Mouse (Mus musculus): Measurements from ENCODE around the gene Rasa3. TPM values are rescaled to one million over a fixed set of nuclear protein-coding genes. Genes with fewer than 3 reads are reported as not detected.

Gene Rasa3
- total and polyA plus RNA-seq, 3 experiments: 22.4 to 28.0 TPM; not detected in 1

GRCm38 (mm10) chr8:13685674-13686314, 8.4 kb upstream of the Rasa3 start (continued):
- TF ChIP-seq MAFK (IDR thresholded peaks at IDR 0.05; ENCODE audit: borderline replicate concordance, low read depth, low read length) (no peak), ETS1 (IDR thresholded peaks at IDR 0.05; ENCODE audit: low read depth, low read length) (peak; percentile 77; the same call in 1 of the 2 replicates), ZC3H11A (IDR thresholded peaks at IDR 0.05; ENCODE audit: low read depth, low read length) (no peak), EP300 (IDR thresholded peaks at IDR 0.05; ENCODE audit: low read depth in 1 of 2, low read length in 2 of 2) (peak in 1 of 2 experiments; percentile 66; a peak in 2 of 4 replicates), MEF2A (IDR thresholded peaks at IDR 0.05; ENCODE audit: extremely low read depth, insufficient replicate concordance, low read depth, low read length, poor library complexity, severe bottlenecking) (no peak), CHD2 (IDR thresholded peaks at IDR 0.05; ENCODE audit: low read length) (no peak), USF2 (IDR thresholded peaks at IDR 0.05; ENCODE audit: borderline replicate concordance in 1 of 2, insufficient read depth in 1 of 2, low read depth in 1 of 2, low read length in 2 of 2) (no peak), NRF1 (IDR thresholded peaks at IDR 0.05; ENCODE audit: insufficient read depth, low read depth, low read length, poor library complexity, severe bottlenecking) (no peak), NELFE (IDR thresholded peaks at IDR 0.05; ENCODE audit: low read depth, low read length) (no peak), USF1 (IDR thresholded peaks at IDR 0.05; ENCODE audit: low read depth, low read length) (no peak), ELF1 (IDR thresholded peaks at IDR 0.05; ENCODE audit: low read depth, low read length) (no peak), MAX (IDR thresholded peaks at IDR 0.05; ENCODE audit: low read length) (peak; percentile 71), TAL1 (IDR thresholded peaks at IDR 0.05; ENCODE audit: low read length) (peak; percentile 34), MYB (IDR thresholded peaks at IDR 0.05; ENCODE audit: low read depth, low read length) (no peak), TCF12 (IDR thresholded peaks at IDR 0.05; ENCODE audit: low read depth, low read length) (no peak), BHLHE40 (IDR thresholded peaks at IDR 0.05; ENCODE audit: borderline replicate concordance, low read depth, low read length) (no peak), ZMIZ1 (IDR thresholded peaks at IDR 0.05; ENCODE audit: low read depth, low read length) (no peak), POLR2A (IDR thresholded peaks at IDR 0.05; ENCODE audit: control insufficient read depth in 1 of 2, insufficient read depth in 1 of 2, low read depth in 1 of 2, low read length in 2 of 2, poor library complexity in 1 of 2) (no peak), HCFC1 (IDR thresholded peaks at IDR 0.05; ENCODE audit: low read depth, low read length) (no peak)

- H3K4me1 ChIP-seq (ENCODE audit: control insufficient read depth in 1 of 2, insufficient read depth in 2 of 2, low read length in 2 of 2): peaks cover 2 to 16% of the 10 kb centered on the region in 2 experiments; a peak in 3 of 4 replicates
- TF ChIP-seq CHD2 (IDR thresholded peaks at IDR 0.05; ENCODE audit: low read length) (no peak), MYB (IDR thresholded peaks at IDR 0.05; ENCODE audit: low read depth, low read length) (no peak)
- peaks cover 0 to 6% of the 10 kb centered on the region in 2 experiments; a peak in 2 of 4 replicates for H3K36me3 ChIP-seq (ENCODE audit: control insufficient read depth in 1 of 2, insufficient read depth in 2 of 2, low read length in 2 of 2)
- H3K79me2 ChIP-seq (ENCODE audit: control insufficient read depth, insufficient read depth, low read length, poor library complexity): no peaks in the 10 kb centered on the region
- no peak overlapping the region for H3K4me3 ChIP-seq (ENCODE audit: control insufficient read depth in 1 of 2, insufficient read depth in 1 of 2, low read depth in 2 of 2, low read length in 2 of 2)
- DNase-seq (ENCODE audit: low read depth, low spot score): no peak
- no peaks in the 10 kb centered on the region for H3K27me3 ChIP-seq (ENCODE audit: control insufficient read depth in 1 of 2, insufficient read depth in 2 of 2, low read length in 2 of 2)
- no peaks in the 10 kb centered on the region for H3K9me3 ChIP-seq (replicated peaks; ENCODE audit: insufficient read depth, low read length)
- no peak overlapping the region for H3K27ac ChIP-seq (ENCODE audit: control insufficient read depth, low read depth, low read length)
- H3K9ac ChIP-seq (ENCODE audit: control insufficient read depth, low read depth, low read length, poor library complexity, severe bottlenecking): no peak overlapping the region
These were observed 6.7 kb upstream of the Rasa3 start for GRCm38 (mm10) chr8:13684131-13684530.

All from MEL (cell line).